Mouse (Mus musculus): ENCODE measurements around the gene Rnf17.

- no peak for TF ChIP-seq POLR2A (IDR thresholded peaks at IDR 0.05; ENCODE audit: low read depth, low read length)
- no peak for TF ChIP-seq SMC3 (IDR thresholded peaks at IDR 0.05; ENCODE audit: low read depth, low read length)
- no peak for TF ChIP-seq ETS1 (conservative IDR thresholded peaks at IDR 0.05; ENCODE audit: low read depth, low read length)
- no peak for TF ChIP-seq CTCF (conservative IDR thresholded peaks at IDR 0.05 in 1 of 2, IDR thresholded peaks at IDR 0.05 in 1 of 2; ENCODE audit: low read depth in 2 of 2, low read length in 2 of 2)
- TF ChIP-seq CHD1 (IDR thresholded peaks at IDR 0.05; ENCODE audit: low read depth, low read length), result no peak
- TF ChIP-seq UBTF (IDR thresholded peaks at IDR 0.05; ENCODE audit: low read depth, low read length), result no peak
- no peak for TF ChIP-seq HCFC1 (IDR thresholded peaks at IDR 0.05; ENCODE audit: low read depth, low read length)
- TF ChIP-seq MYC (IDR thresholded peaks at IDR 0.05; ENCODE audit: low read depth, low read length), result no peak
- no peak for TF ChIP-seq ZC3H11A (IDR thresholded peaks at IDR 0.05; ENCODE audit: low read depth, low read length)
- TF ChIP-seq ZNF384 (IDR thresholded peaks at IDR 0.05; ENCODE audit: low read depth, low read length), result no peak
- no peak for TF ChIP-seq RCOR1 (conservative IDR thresholded peaks at IDR 0.05; ENCODE audit: low read depth, low read length)
- TF ChIP-seq JUND (conservative IDR thresholded peaks at IDR 0.05; ENCODE audit: low read depth, low read length), result no peak
- TF ChIP-seq RAD21 (IDR thresholded peaks at IDR 0.05; ENCODE audit: low read depth, low read length), result no peak
These were observed 170.2 kb downstream of the Rnf17 start for GRCm38 (mm10) chr14:56572546-56572945.

Data from CH12.LX (cell line).